Mouse (Mus musculus): Measurements from ENCODE around the gene Il12a.

DNA sequence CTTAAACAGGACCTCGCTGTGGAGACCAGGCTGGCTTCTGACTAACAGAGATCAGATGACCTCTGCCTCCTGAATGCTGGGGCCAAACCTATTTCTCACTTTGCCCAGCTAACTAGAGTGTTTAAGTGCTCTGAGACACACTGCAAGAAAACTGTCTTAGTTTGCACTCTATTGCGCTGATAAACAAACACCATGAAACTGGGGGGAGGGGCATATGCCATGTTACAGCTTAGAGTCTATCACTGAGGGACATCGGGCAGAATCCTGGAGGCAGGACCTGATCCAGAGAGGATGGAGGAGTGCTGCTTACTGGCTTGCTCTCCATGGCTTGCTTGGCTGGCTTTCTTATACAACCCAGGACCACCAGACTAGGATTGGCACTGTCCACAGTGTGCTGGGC is 8.2 kb downstream of the Il12a start:
- TF ChIP-seq CTCF (IDR thresholded peaks at IDR 0.05; ENCODE audit: low read depth, low read length) (no peak), EP300 (IDR thresholded peaks at IDR 0.05; ENCODE audit: insufficient read depth, low read depth, low read length) (no peak), POLR2A (IDR thresholded peaks at IDR 0.05; ENCODE audit: insufficient read depth, low read length) (no peak)

All from ES-Bruce4 (cell line).